Mouse (Mus musculus) thymus, adult 2 months (tissue): ENCODE results near the gene Top2b. TPM values are rescaled to one million over a fixed set of nuclear protein-coding genes. Genes with fewer than 3 reads are reported as not detected.

ENCODE experiments used
- DNase-seq: peaks from one replicate; pipeline ENCODE4 v3.0.0; 2021
- H3K27ac ChIP-seq: fragments of 200-500 bp; 2 replicates; pipeline ENCODE4 v1.5.1; 2012; ENCODE audit warnings: low read length, control low read depth; ENCODE audit not compliant: control insufficient read depth, insufficient read depth
- H3K27me3 ChIP-seq: fragments of 200-500 bp; 2 replicates; pipeline ENCODE4 v1.6.1; 2012; ENCODE audit warnings: mild to moderate bottlenecking, low read length, moderate library complexity, mixed read lengths; ENCODE audit not compliant: control insufficient read depth, insufficient read depth
- H3K36me3 ChIP-seq: fragments of 200-500 bp; 2 replicates; pipeline ENCODE4 v1.6.1; 2012; ENCODE audit warnings: mild to moderate bottlenecking, low read length, moderate library complexity; ENCODE audit not compliant: control insufficient read depth, insufficient read depth
- H3K4me1 ChIP-seq: fragments of 200-500 bp; replicated peaks from 2 replicates; pipeline ENCODE4 v1.6.1; 2012; ENCODE audit warnings: low read length; ENCODE audit not compliant: control insufficient read depth, insufficient read depth
- H3K4me3 ChIP-seq: fragments of 200-500 bp; 2 replicates; pipeline ENCODE4 v1.5.1; 2012; ENCODE audit warnings: mild to moderate bottlenecking, low read length, control low read depth, moderate library complexity; ENCODE audit not compliant: control insufficient read depth, insufficient read depth
- CTCF ChIP-seq: fragments of 200-500 bp; IDR thresholded peaks from 2 replicates; pipeline ENCODE4 v1.5.1; 2012; ENCODE audit warnings: mild to moderate bottlenecking, control low read depth, low read length, moderate library complexity, borderline replicate concordance; ENCODE audit not compliant: control insufficient read depth, poor library complexity, insufficient read depth; ENCODE audit errors: extremely low read depth
- POLR2A ChIP-seq: fragments of 200-500 bp; IDR thresholded peaks from 2 replicates; pipeline ENCODE4 v1.6.1; 2012; ENCODE audit warnings: mild to moderate bottlenecking, low read length, control low read depth, moderate library complexity; ENCODE audit not compliant: control insufficient read depth, poor library complexity, insufficient read depth; ENCODE audit errors: extremely low read depth
- WGBS: fragments of 180-500 bp; shearing (Covaris S2); methylation state at CpG from one replicate; pipeline ENCODE4 v1.1.7; 2018; 5-methylcytosine and 5-hydroxymethylcytosine counted together
- polyA plus RNA-seq: library from polyadenylated mRNA; depleted of rRNA; stranded (reverse); fragments of >200 nt; gene quantifications from 2 replicates; pipeline ENCODE4 v1.2.3, GENCODE M21; 2012; rRNA removed

Top2b gene
- 31.2 and 37.2 TPM in 2 replicates for polyA plus RNA-seq

DNA sequence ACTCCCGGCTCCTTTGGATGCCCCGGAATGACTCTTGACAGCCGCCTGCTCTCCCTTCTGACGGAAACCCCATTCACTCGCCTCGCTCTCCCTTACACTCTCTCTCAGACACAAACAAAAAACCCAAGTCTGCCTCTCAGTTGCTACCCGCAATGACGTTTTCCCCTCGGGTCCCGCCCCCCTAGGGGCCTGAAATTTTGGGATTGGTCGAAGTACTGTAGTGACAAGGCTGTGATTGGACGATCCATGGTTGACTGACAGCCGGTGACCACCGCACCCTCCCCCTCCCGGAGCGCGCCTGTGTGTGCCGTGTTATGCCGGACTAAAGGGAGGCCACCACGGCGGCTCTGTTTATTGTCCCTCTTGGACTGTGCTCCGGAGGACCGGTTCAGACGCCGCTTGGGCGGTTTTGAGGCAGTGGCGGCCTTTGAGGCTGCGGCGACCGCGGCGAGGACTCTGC is at the start of gene Top2b:
Gene Top2b (plus strand): TSS at position 302 of the 460 bp plus-strand sequence.
- WGBS = under 1% methylated on average over 32 of the region's 32 CpGs
- TF ChIP-seq POLR2A (peak; percentile 90), CTCF (0 out of 2 replicates have a peak, but pooled peaks have one; percentile 4)
- H3K4me1 ChIP-seq = peaks cover 3% of the 10 kb centered on the region; the same call in 1 of the 2 replicates

GRCm38 (mm10) chr14:16316715-16317114 is 48.3 kb upstream of the Top2b start:
- Histone ChIP-seq H3K36me3 (no peaks in the 10 kb centered on the region), H3K27me3 (no peaks in the 10 kb centered on the region), H3K4me1 (no peaks in the 10 kb centered on the region; the same call in 1 of the 2 replicates), H3K27ac (no peak overlapping the region), H3K4me3 (no peak overlapping the region)
- WGBS = 90% methylated on average over 1 of the region's 1 CpGs
- DNase-seq = no peak
- TF ChIP-seq CTCF (no peak), POLR2A (no peak)

More for the DNA sequence above, at the start of gene Top2b:
- Histone ChIP-seq H3K27ac (peak within 1 kb of the TSS; percentile 90), H3K27me3 (no peaks in the 10 kb centered on the region), H3K4me3 (peak within 1 kb of the TSS; percentile 89), H3K36me3 (no peaks in the 10 kb centered on the region)
- peak; percentile 97 for DNase-seq

- Histone ChIP-seq H3K27me3 (no peaks in the 10 kb centered on the region), H3K4me3 (no peak overlapping the region), H3K4me1 (no peaks in the 10 kb centered on the region), H3K27ac (no peak overlapping the region), H3K36me3 (no peaks in the 10 kb centered on the region)
- TF ChIP-seq CTCF = no peak
- TF ChIP-seq POLR2A = no peak
- no peak for DNase-seq
- 94% methylated on average over 2 of the region's 2 CpGs for WGBS
Measured at GRCm38 (mm10) chr14:16319818-16320217, 45.2 kb upstream of the Top2b start.

DNA sequence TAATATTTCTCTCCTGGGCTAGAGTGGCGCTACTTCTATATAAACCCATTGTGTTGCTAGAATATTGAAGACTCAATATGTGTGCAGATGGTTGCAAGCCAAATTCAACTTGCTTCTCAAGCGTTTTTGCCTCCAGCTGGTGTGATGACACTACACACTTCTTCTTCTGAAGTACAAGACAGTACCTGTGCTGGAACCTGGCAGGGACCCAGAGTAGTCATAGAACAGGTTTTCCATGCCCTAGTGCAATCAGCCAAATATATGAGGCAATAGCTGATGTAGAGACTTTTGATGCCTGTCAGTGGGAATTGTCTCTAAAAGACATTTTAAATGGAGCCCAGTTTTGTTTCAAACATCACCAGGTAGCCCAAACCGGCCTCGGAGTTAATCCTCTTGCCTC is 40.6 kb upstream of the Top2b start:
- TF ChIP-seq CTCF = no peak
- no peak for TF ChIP-seq POLR2A
- H3K4me1 ChIP-seq = no peaks in the 10 kb centered on the region; the same call in 1 of the 2 replicates
- no peaks in the 10 kb centered on the region for H3K27me3 ChIP-seq
- WGBS = 95% methylated on average over 4 of the region's 4 CpGs
- no peaks in the 10 kb centered on the region for H3K36me3 ChIP-seq
- H3K4me3 ChIP-seq = no peak overlapping the region
- DNase-seq = no peak
- no peak overlapping the region for H3K27ac ChIP-seq

- WGBS = 60% methylated on average over 1 of the region's 1 CpGs
- no peak for DNase-seq
- Histone ChIP-seq H3K27ac (no peak overlapping the region), H3K27me3 (no peaks in the 10 kb centered on the region), H3K36me3 (no peaks in the 10 kb centered on the region), H3K4me1 (no peaks in the 10 kb centered on the region; the same call in 1 of the 2 replicates), H3K4me3 (no peak overlapping the region)
- TF ChIP-seq POLR2A (no peak), CTCF (no peak)
Measured at GRCm38 (mm10) chr14:16325208-16325607, 39.8 kb upstream of the Top2b start.

DNA sequence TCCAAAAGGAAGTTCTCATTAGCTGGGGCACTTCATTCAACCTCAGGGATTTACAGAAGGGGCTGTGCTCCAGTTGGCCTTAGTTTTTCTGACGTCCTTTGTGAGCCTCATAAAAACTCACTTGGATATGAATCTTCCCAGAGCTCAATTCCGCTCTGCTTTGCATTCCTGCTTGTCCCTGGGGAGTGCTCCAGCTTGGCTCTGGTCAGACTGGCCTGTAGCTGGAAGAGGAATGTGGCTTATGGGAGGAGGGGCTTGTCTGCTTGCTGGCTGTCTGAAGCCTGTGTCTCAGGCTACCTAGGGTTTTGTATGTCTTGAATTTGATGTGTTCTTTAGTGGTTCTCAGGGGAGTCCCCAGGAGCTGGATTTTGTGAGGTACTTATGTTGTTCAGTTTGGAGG is 36.4 kb upstream of the Top2b start:
- no peak for DNase-seq
- no peak overlapping the region for H3K27ac ChIP-seq
- H3K4me3 ChIP-seq = no peak overlapping the region
- no peaks in the 10 kb centered on the region for H3K36me3 ChIP-seq
- TF ChIP-seq POLR2A (no peak), CTCF (no peak)
- 91% methylated on average over 2 of the region's 2 CpGs for WGBS
- no peaks in the 10 kb centered on the region; the same call in 1 of the 2 replicates for H3K4me1 ChIP-seq
- no peaks in the 10 kb centered on the region for H3K27me3 ChIP-seq
